Mouse (Mus musculus) heart, adult 10 weeks (tissue): ENCODE data around the gene Abraxas1. TPM values are rescaled to one million over a fixed set of nuclear protein-coding genes. Genes with fewer than 3 reads are reported as not detected.

Source experiments
- polyA plus RNA-seq: library from polyadenylated mRNA; stranded (reverse); fragments of 350-450 nt; fragmentation: Illumina TruSeq; extraction: RNeasy Lipid Tissue Mini Kit (QIAGEN cat#74804); gene quantifications from one replicate; pipeline ENCODE4 v1.2.3, GENCODE M21; 2014; ENCODE audit warnings: low read depth, low replicate concordance

Gene Abraxas1
- 12.6 TPM for polyA plus RNA-seq

GRCm38 (mm10) chr5:100820483-100821184 lies at the start of gene Abraxas1:
TSS of gene Abraxas1 (minus strand) at chr5:100820965.

GRCm38 (mm10) chr5:100845485-100845847 lies 24.7 kb upstream of the Abraxas1 start, which contains the start of gene Gpat3:
TSS of gene Gpat3 (plus strand) at chr5:100845713.

GRCm38 (mm10) chr5:100798165-100798860 lies 22.5 kb downstream of the Abraxas1 start, which contains the start of the genes Helq and Mrps18c:
TSS of gene Helq (minus strand) at chr5:100798598.
TSS of gene Mrps18c (plus strand) at chr5:100798627.

Other genes starting within 250 kb of the Abraxas1 start
- 2.2 TPM for gene Plac8, start 248.7 kb downstream of the Abraxas1 start, polyA plus RNA-seq
- gene Coq2, start 145.8 kb downstream of the Abraxas1 start, polyA plus RNA-seq: 127 TPM
- gene Hpse, start 101.2 kb downstream of the Abraxas1 start, polyA plus RNA-seq: 0.73 TPM
- 6.2 TPM for gene Helq, start 22.4 kb downstream of the Abraxas1 start, polyA plus RNA-seq
- gene Mrps18c, start 22.3 kb downstream of the Abraxas1 start, polyA plus RNA-seq: 83.3 TPM
- gene Gpat3, start 24.7 kb upstream of the Abraxas1 start, polyA plus RNA-seq: 11.5 TPM